Mouse (Mus musculus) hindlimb bud, embryonic 11.5 days (tissue): ENCODE measurements around the gene Prkcb.

Source experiments
- DNase-seq: peaks from one replicate; pipeline ENCODE4 v3.0.0-alpha.2; 2012; ENCODE audit warnings: low read depth, low spot score; ENCODE audit errors: extremely low spot score

The Prkcb gene

DNA sequence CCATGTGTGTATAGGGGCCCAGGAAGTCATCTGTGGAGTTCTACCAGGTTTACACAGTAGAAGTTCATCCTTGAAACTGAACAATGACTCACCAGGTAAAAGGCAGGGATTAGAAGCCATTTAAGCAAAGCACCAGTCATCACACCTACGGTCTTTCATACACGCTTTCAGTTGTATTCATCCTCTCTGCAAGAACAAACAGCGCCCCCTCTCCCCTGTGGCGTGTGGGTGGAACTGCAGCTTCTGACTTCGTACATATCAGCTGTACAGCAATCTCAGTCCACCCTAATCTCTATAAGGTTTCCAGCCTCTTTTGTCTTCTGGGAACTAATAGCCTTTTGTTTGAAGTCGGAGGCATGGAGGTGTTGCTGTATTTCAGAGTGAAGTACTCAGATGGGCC is 156.5 kb downstream of the Prkcb start:
- DNase-seq: no peak

DNA sequence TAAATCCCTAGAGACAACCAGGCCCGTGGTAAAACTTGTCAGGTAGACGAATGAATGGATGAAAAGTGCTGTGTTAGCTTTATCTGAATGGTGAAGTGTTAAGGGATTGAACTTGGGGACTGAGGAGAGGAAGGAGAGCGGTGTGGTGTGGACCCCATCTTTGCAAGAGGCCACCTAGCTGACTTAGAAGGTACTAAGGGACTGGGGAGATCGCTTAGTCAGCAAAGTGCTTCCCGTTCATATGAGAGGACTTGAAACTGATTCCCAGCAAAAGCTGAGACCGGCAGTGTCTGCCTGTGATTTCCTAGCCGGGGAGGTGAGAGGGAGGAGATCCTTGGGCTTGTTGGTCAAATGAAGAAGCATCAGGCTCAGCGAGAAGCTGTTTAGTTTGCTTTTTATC is 164.1 kb downstream of the Prkcb start:
- DNase-seq: no peak

DNA sequence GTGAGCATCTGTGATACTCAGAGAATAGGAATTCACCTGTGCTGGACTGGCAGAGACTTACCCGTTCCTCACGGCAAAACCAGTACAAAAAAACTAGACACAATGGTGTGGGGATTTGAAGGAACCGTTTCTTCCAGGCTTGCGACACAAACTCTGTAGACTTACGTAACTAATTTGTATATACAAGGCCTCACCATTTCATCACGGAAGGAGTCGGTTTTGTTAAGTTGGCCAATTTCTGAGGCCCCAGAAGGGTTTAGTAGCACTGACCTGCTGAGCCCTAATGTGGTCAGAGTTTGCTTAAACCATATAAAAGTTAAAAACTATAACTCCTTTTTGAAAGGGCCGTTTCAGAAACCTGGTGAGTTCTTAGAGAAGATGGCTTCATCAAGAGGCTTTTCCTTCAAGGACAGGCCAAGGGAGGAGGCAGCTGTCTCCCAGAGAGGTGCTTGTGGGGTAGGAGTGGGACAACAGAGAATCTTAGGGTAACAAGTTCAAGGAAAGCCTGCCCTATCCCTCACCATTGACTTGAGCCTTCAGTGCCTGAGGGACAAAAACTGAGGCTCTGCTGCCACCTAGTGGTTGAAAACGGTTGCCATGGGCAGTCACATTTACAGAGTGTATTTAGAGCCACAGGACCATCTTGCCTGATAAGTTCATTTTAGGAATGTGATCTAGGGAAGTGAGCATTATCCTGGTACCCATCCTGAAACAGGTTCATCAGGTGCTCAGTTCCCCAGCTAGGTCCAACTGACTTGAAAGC is 170.8 kb downstream of the Prkcb start:
- peak; percentile 84 for DNase-seq

- DNase-seq: no peak
These were observed 171.5 kb downstream of the Prkcb start for GRCm38 (mm10) chr7:122460020-122460419.

DNA sequence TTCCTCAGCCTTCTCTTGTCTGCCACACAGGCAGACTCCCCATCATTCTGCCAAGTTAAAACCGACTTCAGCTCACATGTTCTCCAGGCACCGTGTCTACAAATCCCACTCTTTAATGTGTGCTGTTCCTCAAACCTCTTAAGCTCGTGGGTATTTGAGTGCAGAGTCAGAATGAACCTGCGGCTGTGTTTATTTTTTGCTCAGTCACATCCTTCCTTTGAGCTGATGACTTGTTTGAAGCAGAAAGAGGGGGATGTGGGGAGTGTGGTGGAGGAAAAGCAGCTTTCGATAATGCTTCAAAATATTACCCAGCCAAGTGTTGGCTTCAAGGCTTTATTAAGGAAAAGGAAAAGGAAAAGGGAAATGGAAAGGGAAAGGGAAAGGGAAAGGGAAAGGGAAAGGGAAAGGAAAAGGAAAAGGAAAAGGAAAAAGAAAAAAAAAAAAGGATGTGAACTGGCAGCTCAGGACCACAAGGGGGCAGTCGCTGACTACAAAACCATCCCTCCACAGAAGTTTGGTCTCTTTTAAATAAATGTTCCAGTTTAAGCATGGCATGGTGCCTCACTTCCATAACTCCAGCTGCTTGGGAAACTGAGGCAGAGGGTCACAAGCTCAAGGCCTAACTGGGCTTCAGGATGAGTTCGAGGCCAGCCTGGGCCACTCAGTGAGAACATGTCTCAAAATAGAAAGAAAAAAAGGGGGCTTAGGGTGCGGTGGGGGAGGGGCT is 177.4 kb downstream of the Prkcb start:
- DNase-seq: no peak

- DNase-seq: no peak
These were observed 178.2 kb downstream of the Prkcb start for GRCm38 (mm10) chr7:122466722-122467121.

DNA sequence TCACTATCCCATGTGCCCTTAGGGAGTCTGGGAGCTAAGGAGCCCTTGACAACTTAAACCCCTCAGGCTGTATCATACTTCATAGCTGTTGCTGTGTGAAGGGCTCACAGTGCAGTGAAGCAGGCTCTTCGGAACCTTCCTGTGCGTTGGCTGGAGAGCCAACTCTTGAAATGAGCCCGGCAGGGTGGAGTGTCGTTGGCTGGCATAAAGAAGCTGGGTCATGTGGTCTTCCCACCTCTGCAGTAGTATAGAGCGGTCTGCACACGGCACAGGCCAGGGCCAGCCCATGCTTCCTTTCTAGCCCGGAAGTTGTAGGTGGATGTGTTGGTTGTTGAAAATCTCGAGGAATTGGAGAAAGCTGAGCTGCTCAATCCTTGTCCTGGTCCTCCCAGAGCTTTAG is 179.3 kb downstream of the Prkcb start:
- no peak for DNase-seq

- no peak for DNase-seq
These were observed 182.1 kb downstream of the Prkcb start for GRCm38 (mm10) chr7:122470370-122471280.

- no peak for DNase-seq
These were observed 183.7 kb downstream of the Prkcb start for GRCm38 (mm10) chr7:122472223-122472622.

GRCm38 (mm10) chr7:122475038-122475437 is 186.5 kb downstream of the Prkcb start:
- no peak for DNase-seq

DNA sequence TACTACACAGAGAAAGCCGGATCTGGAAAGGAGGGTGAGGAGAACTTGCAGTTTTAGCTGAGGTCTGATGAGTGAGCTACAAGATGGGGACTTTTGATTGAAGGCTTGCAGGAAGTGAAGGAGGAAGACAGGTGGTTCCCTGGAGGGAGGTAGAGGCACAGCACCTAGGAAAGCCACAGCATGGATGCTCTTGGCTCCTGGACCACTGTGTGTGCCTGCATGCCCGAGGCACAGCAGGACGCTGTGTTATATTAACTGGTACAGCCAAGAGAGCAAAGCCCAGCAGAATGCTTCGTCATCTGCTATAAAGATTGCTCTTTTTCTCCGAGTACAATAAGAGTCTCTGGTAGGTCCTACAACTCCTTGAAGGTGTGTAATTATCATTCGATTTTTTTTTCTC is 188.1 kb downstream of the Prkcb start:
- no peak for DNase-seq

DNA sequence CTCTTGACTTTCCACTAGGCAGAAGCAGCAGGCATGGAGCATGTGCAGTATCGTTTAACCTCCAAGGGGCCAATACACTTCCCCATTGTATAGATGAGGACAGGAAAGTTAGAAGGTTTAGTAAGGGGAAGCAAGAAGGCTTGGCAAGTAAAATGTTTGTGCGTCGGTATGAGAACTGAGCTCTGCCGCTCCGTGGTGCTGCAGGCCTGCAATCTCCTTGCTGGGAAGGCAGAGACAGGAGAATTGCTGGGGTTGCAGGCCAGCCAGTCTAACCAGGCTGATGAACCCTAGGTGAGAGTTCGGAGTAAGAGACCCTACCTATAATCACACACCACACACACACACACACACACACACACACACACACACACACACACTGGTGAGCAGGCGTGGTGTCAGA is 188.6 kb downstream of the Prkcb start:
- DNase-seq: no peak

DNA sequence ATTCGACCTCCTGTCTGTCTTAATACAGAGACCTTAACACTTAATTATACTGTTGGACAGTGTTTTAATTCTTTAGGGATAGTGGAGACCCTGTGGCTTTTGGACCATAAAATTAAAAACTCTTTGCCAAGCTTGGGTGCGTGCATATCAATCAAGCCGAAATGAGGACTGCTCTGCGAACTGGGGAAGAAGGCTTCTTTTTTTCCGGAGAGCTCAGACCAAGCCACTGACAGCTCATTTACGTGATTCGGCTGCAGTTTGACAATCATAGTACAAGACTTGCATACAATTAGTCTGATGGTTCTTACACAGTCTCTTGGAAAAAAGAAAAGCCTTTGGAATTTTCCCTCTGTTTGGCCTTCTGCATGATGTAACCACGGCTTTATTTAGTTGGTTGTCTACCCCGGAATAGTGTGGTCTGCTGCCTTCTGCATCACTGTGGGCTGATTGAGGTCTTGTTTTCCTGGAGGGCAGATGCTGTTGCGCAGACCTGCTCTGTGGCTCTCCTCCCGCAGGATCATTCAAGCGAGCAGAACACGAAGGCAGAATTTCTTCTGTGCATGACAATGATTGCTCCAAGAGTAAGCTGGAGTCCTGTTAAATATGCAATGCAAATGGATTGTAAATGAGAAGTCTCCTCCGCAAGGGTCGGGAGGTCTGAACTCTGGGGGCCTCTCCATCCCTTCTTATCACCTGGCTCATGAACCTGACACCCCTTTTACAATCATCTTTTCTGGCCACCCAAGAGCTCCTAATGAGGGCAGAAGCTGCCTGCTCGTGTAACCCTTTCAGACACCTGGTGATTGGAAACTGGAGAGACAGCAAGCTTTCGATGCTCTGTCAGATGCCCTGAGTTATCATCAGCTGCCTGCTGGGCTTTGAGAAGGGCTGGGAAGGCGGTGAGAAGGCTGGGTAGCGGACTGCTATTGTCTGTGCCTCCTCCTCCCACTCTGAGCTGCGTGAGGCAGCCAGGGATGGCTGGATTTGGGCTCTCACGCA is 189.3 kb downstream of the Prkcb start:
- DNase-seq: no peak

DNA sequence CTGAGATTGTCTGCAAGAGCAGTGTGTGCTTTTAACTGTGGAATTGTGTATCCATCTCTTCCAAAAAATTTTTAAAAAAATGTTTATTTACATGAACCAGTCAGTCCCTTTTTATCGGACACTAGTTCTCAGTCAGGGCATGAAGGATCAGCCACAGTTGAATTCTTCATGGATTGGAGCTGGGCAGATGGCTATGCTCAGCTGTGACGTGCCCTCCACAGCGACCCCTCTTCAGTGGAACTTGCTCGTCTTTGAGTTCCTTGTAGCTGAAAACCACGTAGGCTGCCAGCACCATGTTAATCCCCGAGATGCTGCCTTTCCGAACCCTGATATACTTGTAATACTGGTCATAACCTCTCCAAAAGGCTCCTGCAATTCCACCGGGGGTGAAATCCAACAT is 195.4 kb downstream of the Prkcb start:
- DNase-seq: no peak

GRCm38 (mm10) chr7:122487929-122488571 is 199.5 kb downstream of the Prkcb start:
- DNase-seq: no peak

- no peak for DNase-seq
These were observed 203.5 kb downstream of the Prkcb start for GRCm38 (mm10) chr7:122492041-122492440.

- DNase-seq: no peak
These were observed 204.4 kb downstream of the Prkcb start for GRCm38 (mm10) chr7:122492936-122493335.

GRCm38 (mm10) chr7:122494088-122494487 is 205.5 kb downstream of the Prkcb start:
- no peak for DNase-seq

GRCm38 (mm10) chr7:122497516-122497915 is 209.0 kb downstream of the Prkcb start:
- no peak for DNase-seq

DNA sequence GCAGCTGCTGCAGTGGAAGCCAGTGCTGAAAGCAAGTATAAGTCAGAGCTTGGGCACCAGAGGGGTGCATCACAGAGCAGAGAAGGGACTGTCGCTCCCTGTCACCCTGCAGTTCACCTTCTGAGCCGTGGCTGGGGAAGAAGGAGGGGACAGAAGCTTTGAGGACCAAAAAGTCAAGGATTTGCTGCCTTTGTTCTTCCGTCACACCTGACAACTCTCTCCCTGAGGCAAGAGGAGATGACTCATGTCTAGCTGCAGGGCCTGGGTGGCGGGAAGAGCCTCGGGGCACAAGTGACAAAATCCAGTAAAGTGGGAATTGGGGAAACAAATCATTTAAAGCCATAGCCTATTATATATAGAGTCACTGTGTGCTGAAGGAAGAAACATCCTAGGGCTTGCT is 209.9 kb downstream of the Prkcb start:
- DNase-seq: no peak
